Mouse (Mus musculus) liver, embryonic 12.5 days (tissue): ENCODE results near the gene Aftph. TPM values are rescaled to one million over a fixed set of nuclear protein-coding genes. Genes with fewer than 3 reads are reported as not detected.

Experiments used
- ATAC-seq: fragments of 200-750 bp; cut with Nextera tagmentation; 2 replicates; pipeline ENCODE4 v1.8.0; 2017; ENCODE audit warnings: moderate number of reproducible peaks, mild to moderate bottlenecking, moderate library complexity
- H3K27ac ChIP-seq: fragments of 300-500 bp; sonication (generic); 2 replicates; pipeline ENCODE4 v1.5.1; 2016; ENCODE audit warnings: mild to moderate bottlenecking
- H3K27me3 ChIP-seq: fragments of 300-500 bp; sonication (generic); replicated peaks from 2 replicates; pipeline ENCODE4 v1.6.1; 2016; ENCODE audit warnings: mild to moderate bottlenecking, moderate library complexity
- H3K36me3 ChIP-seq: fragments of 300-500 bp; sonication (generic); 2 replicates; pipeline ENCODE4 v1.6.1; 2016; ENCODE audit warnings: mild to moderate bottlenecking, moderate library complexity
- H3K4me1 ChIP-seq: fragments of 300-500 bp; sonication (generic); 2 replicates; pipeline ENCODE4 v1.6.1; 2016
- H3K4me2 ChIP-seq: fragments of 300-500 bp; sonication (generic); 2 replicates; pipeline ENCODE4 v1.6.1; 2016; ENCODE audit warnings: mild to moderate bottlenecking, moderate library complexity
- H3K4me3 ChIP-seq: fragments of 300-500 bp; sonication (generic); 2 replicates; pipeline ENCODE4 v1.5.1; 2016; ENCODE audit warnings: mild to moderate bottlenecking, moderate library complexity
- H3K9ac ChIP-seq: fragments of 300-500 bp; sonication (generic); 2 replicates; pipeline ENCODE4 v1.6.1; 2016; ENCODE audit warnings: mild to moderate bottlenecking, moderate library complexity
- H3K9me3 ChIP-seq: fragments of 300-500 bp; sonication (generic); replicated peaks from 2 replicates; pipeline ENCODE4 v1.6.1; 2016; ENCODE audit warnings: mild to moderate bottlenecking, moderate library complexity
- WGBS: fragments of 180-500 bp; shearing (Covaris S2); methylation state at CpG from one replicate; pipeline ENCODE4 v1.1.7; 2016; ENCODE audit not compliant: insufficient replicate concordance; 5-methylcytosine and 5-hydroxymethylcytosine counted together
- polyA plus RNA-seq: library from polyadenylated mRNA; unstranded; fragments of >200 nt; fragmentation: Nextera tagmentation; extraction: Ambion mirVana; gene quantifications from 2 replicates; pipeline ENCODE4 v1.2.1, GENCODE M21; 2016

Gene Aftph
- polyA plus RNA-seq, 1 experiment from 2014 or later, result 17.2 TPM

DNA sequence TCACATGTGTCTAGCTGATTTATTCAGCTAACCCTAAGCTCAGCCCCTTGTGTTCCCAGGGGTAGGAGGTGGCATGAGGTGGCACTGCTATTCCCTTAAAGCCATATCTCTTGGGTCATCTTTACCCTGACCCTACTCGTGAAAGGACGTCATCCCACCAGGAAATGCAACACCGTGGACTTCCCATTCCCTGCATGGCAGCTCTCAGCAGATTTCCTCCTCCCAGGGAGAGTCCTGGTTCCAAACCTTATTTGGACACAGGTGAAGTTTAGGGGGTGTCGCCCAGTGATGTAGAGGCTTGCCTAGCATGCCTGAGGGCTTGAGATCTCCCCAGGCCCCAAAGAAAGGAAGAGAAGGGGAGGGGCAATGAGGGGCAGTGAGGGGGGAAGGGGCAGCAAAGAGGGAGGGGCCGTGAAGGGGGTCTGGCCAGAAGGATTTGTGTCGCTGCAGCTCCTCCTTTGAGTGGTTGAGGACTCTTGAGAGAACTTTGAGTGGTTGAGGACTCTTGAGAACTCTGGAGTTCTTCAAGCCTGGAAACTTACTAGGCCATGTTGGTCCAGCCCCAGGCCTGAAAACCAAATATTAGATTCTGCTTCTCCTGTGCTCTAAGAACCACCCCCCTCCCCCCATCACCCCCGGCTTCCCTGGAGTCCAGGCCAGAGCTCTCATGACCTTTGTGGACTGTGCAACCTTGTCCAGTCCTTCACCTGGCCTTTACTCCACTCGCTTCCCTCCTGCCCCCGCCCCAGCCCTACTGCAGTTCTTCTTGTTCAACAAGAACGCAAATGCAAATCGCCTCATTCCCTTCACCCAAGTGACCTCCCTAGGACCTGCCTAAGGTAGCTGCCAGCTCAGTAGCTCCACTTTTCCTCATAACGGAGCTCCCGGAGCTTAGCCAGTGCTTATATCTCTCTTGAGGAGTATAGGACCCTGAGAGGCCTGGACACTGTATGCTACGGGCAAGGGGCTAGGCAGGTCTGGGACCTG, 81.0 kb downstream of the Aftph start:
- Histone ChIP-seq H3K4me2 (no peak overlapping the region), H3K4me1 (peaks cover 37% of the 10 kb centered on the region), H3K9me3 (no peaks in the 10 kb centered on the region), H3K9ac (no peak overlapping the region), H3K27me3 (peaks cover 10% of the 10 kb centered on the region), H3K27ac (no peak overlapping the region), H3K4me3 (no peak overlapping the region), H3K36me3 (no peaks in the 10 kb centered on the region)
- ATAC-seq, result 0 out of 2 replicates have a peak, but pooled peaks have one; percentile 17
- WGBS, result 60% methylated on average over 14 of the region's 14 CpGs

DNA sequence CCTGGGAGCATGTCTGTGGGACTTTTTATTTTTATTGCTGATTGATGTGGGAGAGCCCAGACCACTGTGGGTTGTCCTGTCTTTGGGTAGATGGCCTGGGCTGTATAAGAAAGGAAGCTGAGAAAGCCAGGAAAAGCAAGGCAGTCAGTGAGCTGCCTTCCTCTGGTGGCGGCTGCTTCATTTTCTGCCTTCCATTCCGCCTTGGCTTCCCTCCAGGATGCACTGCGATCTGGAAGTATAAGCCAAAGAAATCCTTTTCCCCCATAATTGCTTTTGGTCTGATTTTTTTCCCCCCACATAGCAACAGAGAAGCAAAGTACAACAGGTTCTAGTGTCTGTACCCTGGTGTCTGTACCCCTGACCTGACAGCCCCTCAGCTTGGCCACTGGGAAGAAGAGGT, 82.3 kb downstream of the Aftph start:
- no peaks in the 10 kb centered on the region for H3K9me3 ChIP-seq
- H3K4me1 ChIP-seq, result peaks cover 48% of the 10 kb centered on the region
- peaks cover 10% of the 10 kb centered on the region for H3K27me3 ChIP-seq
- no peak overlapping the region for H3K4me3 ChIP-seq
- WGBS, result 72% methylated on average over 3 of the region's 3 CpGs
- H3K27ac ChIP-seq, result no peak overlapping the region
- no peak for ATAC-seq
- H3K4me2 ChIP-seq, result no peak overlapping the region
- H3K36me3 ChIP-seq, result peaks cover 6% of the 10 kb centered on the region
- H3K9ac ChIP-seq, result no peak overlapping the region

DNA sequence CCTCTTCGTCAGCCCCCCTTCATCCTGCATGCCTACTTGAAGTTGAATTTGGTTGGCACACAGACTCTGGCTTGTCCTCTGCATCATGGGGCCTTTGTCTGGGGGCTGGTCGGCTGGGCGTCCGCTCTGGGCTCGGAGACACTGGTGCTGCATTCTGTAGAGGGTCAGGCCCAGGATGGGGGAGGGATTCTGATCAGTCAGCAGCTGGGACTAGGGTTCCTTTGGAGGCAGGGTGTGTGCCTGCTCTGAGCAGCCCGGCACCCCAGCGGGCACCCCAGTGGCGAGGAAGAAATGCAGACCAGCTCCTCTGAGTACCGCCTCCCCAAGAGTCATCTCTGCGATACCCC, 84.7 kb downstream of the Aftph start:
- peak overlapping the region; percentile 39; the same call in 1 of the 2 replicates for H3K9ac ChIP-seq
- no peak for ATAC-seq
- peaks cover 48% of the 10 kb centered on the region for H3K4me1 ChIP-seq
- no peaks in the 10 kb centered on the region for H3K9me3 ChIP-seq
- peaks cover 10% of the 10 kb centered on the region for H3K27me3 ChIP-seq
- H3K27ac ChIP-seq, result no peak overlapping the region
- WGBS, result 26% methylated on average over 10 of the region's 10 CpGs
- H3K4me3 ChIP-seq, result no peak overlapping the region
- H3K36me3 ChIP-seq, result peaks cover 29% of the 10 kb centered on the region
- H3K4me2 ChIP-seq, result peak overlapping the region; percentile 49

DNA sequence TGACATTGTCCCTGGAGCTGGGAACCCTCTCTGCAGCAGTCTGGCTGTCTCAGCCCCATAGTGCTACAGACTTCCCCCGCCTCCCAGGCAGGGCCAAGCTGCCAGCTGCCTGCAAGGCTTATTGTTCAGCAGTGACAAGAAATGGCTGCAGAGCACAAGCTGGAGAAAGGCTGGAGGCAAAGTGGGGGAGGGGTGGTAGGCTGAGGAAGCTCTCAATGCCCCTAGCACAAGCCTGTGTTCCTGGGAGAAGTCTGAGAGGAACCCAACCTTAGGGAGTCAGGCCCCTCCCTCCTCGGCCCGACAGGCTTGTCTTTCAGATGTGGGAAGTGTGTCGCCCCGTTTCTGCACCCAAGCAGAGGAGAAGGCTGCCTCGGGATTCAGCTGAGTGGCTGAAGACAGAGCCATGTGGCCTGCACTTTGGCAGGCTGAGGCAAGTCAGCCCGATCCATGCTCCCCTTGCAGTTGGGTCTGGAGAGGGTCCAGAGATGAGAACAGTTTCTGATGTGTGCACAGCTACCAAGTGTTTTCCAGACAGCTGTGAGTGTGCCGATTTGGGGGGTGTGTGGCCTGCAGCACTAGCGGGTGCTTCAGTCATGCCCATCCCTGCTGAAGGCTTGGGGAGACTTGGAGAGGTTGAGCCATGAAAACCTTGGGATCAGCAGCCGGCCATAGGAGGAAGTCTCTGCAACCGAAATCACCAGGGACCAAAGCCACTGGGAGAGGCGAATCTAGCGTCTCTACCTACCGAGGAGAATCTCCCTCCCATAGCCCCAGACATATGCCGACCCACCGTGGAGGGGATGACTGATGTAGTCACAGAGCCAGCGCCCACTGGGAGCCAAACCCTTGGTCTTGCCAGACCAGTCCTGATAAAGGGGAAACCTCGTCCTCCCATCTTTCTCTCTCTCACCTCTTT, 85.3 kb downstream of the Aftph start:
- H3K36me3 ChIP-seq, result peaks cover 35% of the 10 kb centered on the region
- H3K27me3 ChIP-seq, result peaks cover 10% of the 10 kb centered on the region
- no peaks in the 10 kb centered on the region for H3K9me3 ChIP-seq
- no peak overlapping the region for H3K4me3 ChIP-seq
- H3K4me1 ChIP-seq, result peaks cover 44% of the 10 kb centered on the region
- 23% methylated on average over 18 of the region's 18 CpGs for WGBS
- peak overlapping the region; percentile 39; the same call in 1 of the 2 replicates for H3K9ac ChIP-seq
- peak overlapping the region; percentile 49 for H3K4me2 ChIP-seq
- H3K27ac ChIP-seq, result peak overlapping the region; percentile 43; the same call in 1 of the 2 replicates
- ATAC-seq, result peak; percentile 46; the same call in 1 of the 2 replicates

DNA sequence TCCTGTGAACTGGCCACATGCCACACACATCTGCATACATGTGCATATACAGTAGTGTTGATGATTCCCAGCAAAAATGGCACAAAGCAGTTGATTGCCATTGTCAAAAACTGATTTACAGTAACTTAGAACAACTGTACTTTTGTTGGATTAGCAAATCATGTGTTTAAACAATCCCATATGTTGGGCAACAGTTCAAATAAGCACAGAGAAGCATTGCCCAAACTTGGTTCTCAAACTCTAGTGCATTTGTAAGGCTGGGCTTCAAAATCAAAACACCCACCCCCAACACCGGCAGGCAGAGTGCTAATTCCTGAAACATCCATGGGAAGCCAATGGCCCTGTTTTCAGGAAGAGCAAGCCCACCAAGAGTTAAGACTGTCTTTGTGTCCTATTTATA, 90.2 kb downstream of the Aftph start:
- Histone ChIP-seq H3K27ac (no peak overlapping the region), H3K4me3 (no peak overlapping the region), H3K9ac (no peak overlapping the region), H3K36me3 (peaks cover 69% of the 10 kb centered on the region), H3K4me1 (peaks cover 38% of the 10 kb centered on the region), H3K4me2 (no peak overlapping the region), H3K27me3 (peaks cover 4% of the 10 kb centered on the region), H3K9me3 (no peaks in the 10 kb centered on the region)
- WGBS, result 86% methylated on average over 1 of the region's 1 CpGs
- no peak for ATAC-seq

DNA sequence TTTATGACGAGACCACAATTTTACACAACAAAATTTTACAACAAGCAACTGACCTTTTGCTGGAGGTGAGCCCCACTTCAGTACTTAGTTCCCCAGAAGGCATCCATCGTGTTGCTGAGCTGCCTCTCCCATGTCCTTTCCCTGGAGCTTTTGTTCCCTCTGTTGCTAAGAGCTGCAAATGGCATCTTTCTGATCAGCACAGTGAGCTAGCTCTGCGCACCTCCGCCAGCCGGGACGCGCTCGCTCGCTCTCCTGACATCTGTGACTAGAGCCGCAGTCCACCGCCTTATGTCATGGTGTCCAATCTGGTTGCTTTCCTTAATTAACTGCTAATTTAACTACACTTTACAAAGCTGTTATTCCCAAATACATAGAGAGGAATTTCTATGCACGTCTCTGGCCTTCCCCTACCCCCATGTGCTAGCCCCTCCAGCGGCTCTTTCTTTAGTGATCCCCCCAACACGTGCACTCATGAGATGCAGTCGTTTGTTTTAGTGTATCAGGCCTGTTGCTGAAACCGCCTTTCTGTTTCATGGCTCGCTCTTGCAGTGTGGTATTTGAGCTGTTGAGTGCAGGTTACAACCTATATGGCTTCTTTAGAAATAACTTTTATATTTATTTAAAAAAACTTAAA, 91.3 kb downstream of the Aftph start:
- H3K4me1 ChIP-seq, result peaks cover 32% of the 10 kb centered on the region
- ATAC-seq, result no peak
- 93% methylated on average over 17 of the region's 17 CpGs for WGBS
- no peak overlapping the region for H3K27ac ChIP-seq
- no peak overlapping the region for H3K9ac ChIP-seq
- H3K27me3 ChIP-seq, result no peaks in the 10 kb centered on the region
- no peak overlapping the region for H3K4me3 ChIP-seq
- H3K36me3 ChIP-seq, result peaks cover 69% of the 10 kb centered on the region
- H3K4me2 ChIP-seq, result no peak overlapping the region
- no peaks in the 10 kb centered on the region for H3K9me3 ChIP-seq

DNA sequence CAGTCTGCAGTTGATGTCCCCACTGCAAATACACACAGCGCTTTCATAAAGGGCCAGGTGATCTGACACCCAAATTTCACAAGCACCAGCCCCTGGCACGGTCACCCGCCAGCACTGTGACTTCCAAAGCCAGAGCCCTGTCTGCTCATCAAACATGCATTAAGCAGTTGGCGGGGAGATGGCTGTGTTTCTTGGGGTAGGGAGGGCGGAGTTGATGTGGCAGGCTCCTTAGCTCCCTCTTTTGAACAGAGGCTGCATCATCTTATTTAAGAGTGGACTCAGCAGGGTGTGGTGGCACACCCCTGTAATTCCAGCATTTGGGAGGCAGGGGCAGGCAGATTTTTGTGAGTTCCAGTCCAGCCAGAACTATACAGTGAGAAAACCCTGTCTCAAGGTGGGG, 91.9 kb downstream of the Aftph start:
- H3K9ac ChIP-seq, result no peak overlapping the region
- peaks cover 31% of the 10 kb centered on the region for H3K4me1 ChIP-seq
- no peak overlapping the region for H3K4me3 ChIP-seq
- no peak overlapping the region for H3K27ac ChIP-seq
- no peaks in the 10 kb centered on the region for H3K27me3 ChIP-seq
- H3K9me3 ChIP-seq, result no peaks in the 10 kb centered on the region
- no peak overlapping the region for H3K4me2 ChIP-seq
- H3K36me3 ChIP-seq, result peaks cover 67% of the 10 kb centered on the region
- WGBS, result 85% methylated on average over 5 of the region's 5 CpGs
- ATAC-seq, result no peak

DNA sequence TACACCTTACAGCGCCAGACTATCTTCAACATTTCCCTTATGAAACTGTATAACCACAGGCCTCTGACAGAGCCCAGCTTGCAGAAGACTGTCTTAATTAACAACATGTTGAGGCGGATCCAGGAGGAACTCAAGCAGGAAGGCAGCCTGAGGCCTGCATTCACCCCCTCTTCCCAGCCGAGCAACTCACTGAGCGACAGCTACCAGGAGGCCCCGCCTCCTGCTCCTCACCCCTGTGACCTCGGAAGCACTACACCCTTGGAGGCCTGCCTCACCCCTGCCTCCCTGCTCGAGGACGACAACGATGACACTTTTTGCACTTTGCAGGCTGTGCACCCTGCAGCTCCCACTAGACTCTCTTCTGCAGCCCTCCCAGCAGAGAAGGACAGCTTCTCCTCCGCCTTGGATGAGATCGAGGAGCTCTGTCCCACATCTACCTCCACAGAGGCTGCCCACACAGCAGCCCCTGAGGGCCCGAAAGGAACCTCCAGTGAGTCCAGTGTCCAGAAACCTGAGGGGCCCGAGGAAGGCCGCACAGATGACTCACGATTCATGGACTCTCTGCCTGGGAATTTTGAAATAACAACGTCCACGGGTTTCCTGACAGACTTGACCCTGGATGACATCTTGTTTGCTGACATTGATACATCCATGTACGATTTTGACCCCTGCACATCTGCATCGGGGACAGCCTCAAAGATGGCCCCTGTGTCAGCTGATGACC, 93.3 kb downstream of the Aftph start:
- 0 out of 2 replicates have a peak, but pooled peaks have one; percentile 33 for ATAC-seq
- whole genome bisulfite sequencing, result 71% methylated on average over 19 of the region's 19 CpGs
- Histone ChIP-seq H3K9me3 (no peaks in the 10 kb centered on the region), H3K4me3 (no peak overlapping the region), H3K36me3 (peaks cover 53% of the 10 kb centered on the region), H3K9ac (no peak overlapping the region), H3K27me3 (no peaks in the 10 kb centered on the region), H3K4me2 (no peak overlapping the region), H3K4me1 (peaks cover 34% of the 10 kb centered on the region), H3K27ac (no peak overlapping the region)

DNA sequence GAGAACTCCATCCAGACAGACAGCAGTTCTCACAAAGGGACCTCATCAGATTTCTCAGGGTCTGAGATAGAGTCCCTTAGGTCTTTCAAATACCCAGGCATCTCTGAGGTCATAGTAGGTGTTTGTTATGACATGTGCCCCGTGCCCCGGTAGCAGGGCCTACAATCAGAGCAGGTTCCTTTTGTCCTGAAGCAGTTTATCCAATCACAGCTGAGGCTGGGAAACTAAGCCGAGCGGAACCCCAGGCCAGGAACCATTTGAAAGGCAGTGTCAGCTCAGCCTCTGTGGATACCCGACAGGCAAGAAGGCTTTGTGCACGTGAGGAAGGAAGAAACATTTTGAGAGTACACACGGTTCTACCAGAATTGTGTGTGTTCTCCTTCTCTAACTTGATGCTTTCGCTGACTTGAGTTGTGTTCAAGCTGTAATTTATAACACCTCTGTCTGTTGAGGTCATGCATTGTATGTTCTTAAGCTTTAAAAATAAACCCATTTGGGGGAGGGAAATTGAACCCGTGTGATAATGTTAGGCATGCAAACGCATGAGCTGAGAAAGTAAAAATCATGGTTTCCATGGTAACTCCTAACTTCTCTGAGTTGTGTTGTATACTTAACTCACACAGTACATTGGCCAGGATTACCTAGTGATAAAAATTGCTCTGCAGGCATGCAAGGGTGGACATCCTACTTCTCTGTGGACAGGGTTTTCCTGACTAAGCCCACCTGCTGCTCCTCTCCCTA, 94.2 kb downstream of the Aftph start:
- Histone ChIP-seq H3K9me3 (no peaks in the 10 kb centered on the region), H3K27ac (no peak overlapping the region)
- ATAC-seq, result no peak

DNA sequence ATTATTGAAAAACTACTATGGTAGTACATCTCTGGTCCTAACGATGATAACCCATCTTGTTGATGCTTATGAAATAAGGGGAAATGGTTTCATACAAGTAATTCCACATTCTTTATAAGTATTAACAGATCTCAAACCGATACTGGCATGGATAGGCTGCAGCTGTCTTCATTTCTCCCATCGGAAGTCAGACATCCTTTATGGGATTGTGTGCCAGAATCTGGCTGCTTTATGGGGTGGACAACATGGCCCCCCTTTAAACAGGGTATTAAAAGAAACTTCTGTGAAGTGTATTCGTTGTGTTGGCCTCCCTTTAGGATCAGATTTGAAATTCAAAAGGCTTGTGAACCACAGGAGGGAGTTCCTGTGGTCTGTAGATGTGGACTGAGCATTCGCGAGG, 95.2 kb downstream of the Aftph start:
- 74% methylated on average over 6 of the region's 6 CpGs for WGBS
- H3K9me3 ChIP-seq, result no peaks in the 10 kb centered on the region
- peaks cover 42% of the 10 kb centered on the region for H3K4me1 ChIP-seq
- H3K36me3 ChIP-seq, result peaks cover 35% of the 10 kb centered on the region
- H3K27ac ChIP-seq, result no peak overlapping the region
- no peak overlapping the region for H3K9ac ChIP-seq
- H3K4me2 ChIP-seq, result no peak overlapping the region
- no peaks in the 10 kb centered on the region for H3K27me3 ChIP-seq
- no peak overlapping the region for H3K4me3 ChIP-seq
- ATAC-seq, result no peak

More for the DNA sequence above, 94.2 kb downstream of the Aftph start:
- 74% methylated on average over 10 of the region's 10 CpGs for WGBS
- Histone ChIP-seq H3K4me3 (no peak overlapping the region), H3K9ac (no peak overlapping the region), H3K4me1 (peaks cover 39% of the 10 kb centered on the region), H3K36me3 (peaks cover 45% of the 10 kb centered on the region), H3K27me3 (no peaks in the 10 kb centered on the region), H3K4me2 (no peak overlapping the region)
